ENCODE assay signal across 14 mouse cellular contexts in the genomic region with DNA sequence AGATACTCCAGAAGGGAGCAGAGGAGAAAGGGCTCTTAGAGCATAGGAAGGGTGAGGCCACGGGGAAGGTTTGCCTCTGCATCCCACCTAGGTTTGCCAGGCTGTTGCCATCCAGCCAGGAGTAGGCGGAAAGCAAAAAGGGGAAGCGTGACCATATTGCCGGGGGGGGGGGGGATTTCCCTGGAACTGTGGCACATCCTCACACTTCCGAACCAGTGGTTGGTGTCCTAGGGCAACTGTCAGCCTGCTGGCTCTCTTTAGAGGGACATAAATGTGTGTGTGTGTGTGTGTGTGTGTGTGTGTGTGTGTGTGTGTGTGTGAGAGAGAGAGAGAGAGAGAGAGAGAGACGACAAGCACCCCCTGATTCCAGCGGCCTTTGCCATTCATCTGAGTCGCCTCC.
"Had no signal": no experiment of that assay in that cellular context is flagged by ENCODE, and none has a peak within 500 bp of the region (broad histone marks: within the 10 kb centered on the region; RNA-seq: fewer than 3 reads in every experiment).

No protein-coding gene starts in this region.

- DNase-seq: kidney, adult 18-20 months; kidney, postnatal 14 days; liver; liver, embryonic 13.5 days; liver, postnatal 0 days; lung, postnatal 14 days; retina, postnatal 1 day; right cerebral cortex, postnatal 14 days; thymus, postnatal 4 days had no signal

- H3K36me3 ChIP-seq: limb, embryonic 12.5 days; liver, embryonic 13.5 days; lung, embryonic 15.5 days; midbrain, embryonic 12.5 days; neural tube, embryonic 13.5 days had no signal

- H3K9ac ChIP-seq: limb, embryonic 12.5 days; liver, embryonic 13.5 days; liver, postnatal 0 days; lung, embryonic 15.5 days; midbrain, embryonic 12.5 days; neural tube, embryonic 13.5 days had no signal

- H3K4me2 ChIP-seq: limb, embryonic 12.5 days; liver, embryonic 13.5 days; lung, embryonic 15.5 days; midbrain, embryonic 12.5 days; neural tube, embryonic 13.5 days had no signal

- ATAC-seq: liver, postnatal 0 days; midbrain, embryonic 16.5 days had no signal

- H3K4me1 ChIP-seq: liver, embryonic 13.5 days; neural tube, embryonic 13.5 days had no signal

- H3K4me3 ChIP-seq: limb, embryonic 12.5 days; liver, embryonic 13.5 days; lung, embryonic 15.5 days; midbrain, embryonic 12.5 days; neural tube, embryonic 13.5 days had no signal

- H3K9me3 ChIP-seq: liver, embryonic 13.5 days; lung, embryonic 15.5 days; midbrain, embryonic 12.5 days; neural tube, embryonic 13.5 days had no signal

- H3K27me3 ChIP-seq: limb, embryonic 12.5 days; liver, embryonic 13.5 days; lung, embryonic 15.5 days; midbrain, embryonic 12.5 days; neural tube, embryonic 13.5 days had no signal

- H3K27ac ChIP-seq: limb, embryonic 12.5 days; liver, embryonic 13.5 days; lung, embryonic 15.5 days; midbrain, embryonic 12.5 days; neural tube, embryonic 13.5 days had no signal
